Mouse (Mus musculus) induced T-regulatory cell, adult 2 months (primary cell): ENCODE data around the gene Map1s.
"Not testable (repeated sequence)": the region's sequence is repeated elsewhere in the genome, so short reads cannot be mapped to it uniquely, and the experiment has no call there.

Experiments
- DNase-seq: peaks from one replicate; pipeline ENCODE4 v3.0.0-alpha.2; 2012; ENCODE audit warnings: low read depth

The Map1s gene

DNA sequence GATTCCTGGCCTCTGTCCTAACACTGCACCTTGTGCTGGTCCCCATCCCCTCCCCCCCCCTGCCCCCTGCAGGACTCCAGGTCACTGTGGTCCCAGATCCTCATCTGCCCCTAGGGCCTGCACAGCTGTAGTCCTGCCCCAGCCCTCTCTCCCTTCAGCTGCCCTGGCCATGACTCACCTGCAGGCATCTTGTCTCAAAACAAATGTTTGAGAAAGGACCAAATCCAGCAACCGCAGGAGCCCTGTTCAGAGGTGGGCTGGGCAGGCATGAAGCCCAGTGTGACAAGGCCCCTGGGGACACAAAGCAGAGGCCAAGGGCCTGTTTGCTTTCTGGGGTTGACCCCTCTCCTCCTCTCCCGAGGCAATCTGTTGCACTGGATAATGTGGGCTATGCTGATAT lies 27.6 kb upstream of the Map1s start:
- no peak for DNase-seq

DNA sequence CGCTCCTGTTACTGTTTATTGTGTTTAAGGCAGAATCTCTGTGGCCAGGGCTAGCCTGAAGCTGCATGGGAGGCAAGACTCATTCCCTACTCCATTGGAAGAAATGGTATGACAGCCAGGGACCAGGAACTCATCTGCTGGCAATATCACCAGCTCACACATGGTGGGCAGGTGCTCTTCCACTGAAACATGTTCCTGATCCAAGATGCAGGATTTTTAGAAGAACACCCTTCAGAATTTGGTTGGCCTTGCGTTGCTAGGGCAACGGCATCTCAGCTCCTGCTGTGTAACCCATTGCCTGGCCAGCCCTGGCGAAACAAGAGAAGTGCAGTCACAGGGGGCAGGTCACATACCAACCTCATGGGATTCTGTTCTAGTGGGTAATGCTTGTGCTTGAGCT lies 26.2 kb upstream of the Map1s start:
- DNase-seq, result no peak

- DNase-seq, result no peak
Measured at GRCm38 (mm10) chr8:70880126-70880525, 25.6 kb upstream of the Map1s start.

GRCm38 (mm10) chr8:70880546-70880945 lies 25.2 kb upstream of the Map1s start:
- DNase-seq, result no peak

- DNase-seq, result no peak
Measured at GRCm38 (mm10) chr8:70884186-70884585, 21.5 kb upstream of the Map1s start.

- DNase-seq, result no peak
Measured at GRCm38 (mm10) chr8:70884683-70885082, 21.0 kb upstream of the Map1s start.

GRCm38 (mm10) chr8:70885612-70886011 lies 20.1 kb upstream of the Map1s start:
- peak; percentile 71 for DNase-seq

DNA sequence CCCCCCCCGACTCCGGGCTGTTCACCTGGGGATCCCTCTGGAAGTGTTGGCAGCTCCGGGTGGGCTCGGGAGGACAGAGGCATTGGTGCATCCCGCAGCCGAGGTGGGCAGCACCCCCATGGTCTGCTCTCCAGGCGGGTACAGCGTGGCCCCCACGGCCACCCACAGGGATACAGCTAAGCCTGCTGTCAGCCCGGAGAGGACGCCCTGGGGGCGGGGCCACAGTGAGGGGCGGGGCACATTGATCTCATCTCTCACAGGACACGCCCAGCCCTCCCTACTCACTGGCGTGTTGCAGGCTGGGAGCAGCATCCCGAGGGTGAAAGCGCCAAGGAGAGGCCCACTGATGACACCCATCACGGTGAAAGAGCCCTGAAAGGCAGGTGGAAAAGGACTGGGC lies 18.1 kb upstream of the Map1s start:
- peak; percentile 74 for DNase-seq

DNA sequence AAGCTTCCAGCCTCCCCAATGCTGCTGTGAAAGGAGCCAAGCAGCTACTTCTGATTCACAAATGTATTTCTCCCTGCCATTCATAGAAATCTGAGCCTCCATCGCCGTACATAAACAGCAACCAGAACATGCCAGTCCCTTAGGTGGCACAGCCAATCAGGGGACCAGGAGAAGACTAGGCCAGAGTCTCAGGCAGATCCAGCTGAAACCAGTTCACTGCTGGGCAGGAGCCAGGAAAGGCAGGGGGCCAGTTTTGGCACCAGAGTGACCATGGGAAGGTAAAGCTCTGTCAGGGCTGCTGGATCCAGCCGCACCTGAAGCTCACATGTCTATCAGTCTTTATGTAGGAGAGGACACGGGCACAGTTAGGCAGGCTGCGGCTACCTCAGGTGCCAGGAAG lies 15.1 kb upstream of the Map1s start:
- DNase-seq, result no peak

DNA sequence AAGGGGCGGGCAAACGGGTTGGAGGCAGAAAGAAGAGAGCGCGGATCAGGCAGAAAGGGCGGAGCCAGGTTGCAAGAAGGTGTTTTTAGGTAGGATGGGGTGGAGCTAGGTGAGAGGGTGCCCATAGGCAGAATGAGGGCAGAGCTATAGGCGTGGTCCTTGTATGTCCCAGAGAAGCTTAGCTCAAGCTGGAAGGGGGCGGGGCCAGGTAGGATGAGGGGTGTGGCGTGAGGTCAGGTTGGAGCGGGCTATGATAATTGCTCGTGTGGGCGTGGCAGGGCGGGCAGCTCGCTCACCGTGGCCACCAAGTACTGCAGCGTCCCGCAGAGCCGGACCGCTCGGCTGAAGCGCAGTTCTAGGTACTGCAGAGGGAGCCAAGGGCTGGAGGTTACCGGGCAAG lies 14.4 kb upstream of the Map1s start:
- peak; percentile 78 for DNase-seq

DNA sequence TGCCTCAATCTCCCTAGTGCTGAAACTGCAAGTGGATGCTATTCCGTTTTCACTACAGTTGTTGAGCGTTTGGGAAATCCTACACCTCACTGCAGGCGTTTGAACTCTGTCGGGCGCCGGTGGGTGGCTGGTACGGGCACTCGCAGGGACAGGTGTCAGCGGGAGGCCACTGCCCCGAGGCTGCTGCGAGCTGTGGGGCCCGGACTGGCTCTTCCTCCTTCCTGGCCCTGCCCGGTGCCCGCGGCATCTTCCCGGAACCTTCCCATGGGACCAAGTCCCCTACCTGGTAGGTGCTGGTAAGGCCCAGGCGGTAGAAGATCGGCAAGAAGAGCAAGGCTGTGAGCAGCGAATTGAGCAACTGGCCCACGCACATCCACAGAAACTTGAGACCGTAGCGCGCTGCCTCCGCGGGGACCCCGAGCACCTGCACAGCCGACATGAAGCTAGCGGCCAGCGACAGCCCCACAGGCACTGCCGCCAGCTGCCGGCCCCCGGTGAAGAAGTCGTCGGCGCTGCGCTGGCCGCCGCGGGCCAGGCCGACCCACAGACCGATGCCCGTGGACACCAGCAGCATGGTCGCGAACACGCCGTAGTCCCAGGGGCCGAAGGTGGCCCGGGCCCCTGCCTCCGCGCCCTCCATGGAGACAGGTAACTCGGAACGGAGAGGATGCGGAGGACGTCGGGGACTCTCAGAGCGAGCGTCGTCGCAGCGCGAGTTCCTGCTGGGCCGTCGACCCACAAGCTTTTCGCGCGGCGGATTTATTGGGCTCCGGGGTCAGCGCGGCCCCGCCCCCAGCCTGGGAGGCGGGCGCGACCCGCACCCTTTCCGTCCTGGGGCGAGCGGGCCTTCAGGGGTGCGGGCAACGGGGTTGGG lies 13.5 kb upstream of the Map1s start, which contains the start of gene Slc5a5:
Gene Slc5a5, minus strand, starts transcription at position 736 of the 874 bp plus-strand sequence.
- peak; percentile 52 for DNase-seq

DNA sequence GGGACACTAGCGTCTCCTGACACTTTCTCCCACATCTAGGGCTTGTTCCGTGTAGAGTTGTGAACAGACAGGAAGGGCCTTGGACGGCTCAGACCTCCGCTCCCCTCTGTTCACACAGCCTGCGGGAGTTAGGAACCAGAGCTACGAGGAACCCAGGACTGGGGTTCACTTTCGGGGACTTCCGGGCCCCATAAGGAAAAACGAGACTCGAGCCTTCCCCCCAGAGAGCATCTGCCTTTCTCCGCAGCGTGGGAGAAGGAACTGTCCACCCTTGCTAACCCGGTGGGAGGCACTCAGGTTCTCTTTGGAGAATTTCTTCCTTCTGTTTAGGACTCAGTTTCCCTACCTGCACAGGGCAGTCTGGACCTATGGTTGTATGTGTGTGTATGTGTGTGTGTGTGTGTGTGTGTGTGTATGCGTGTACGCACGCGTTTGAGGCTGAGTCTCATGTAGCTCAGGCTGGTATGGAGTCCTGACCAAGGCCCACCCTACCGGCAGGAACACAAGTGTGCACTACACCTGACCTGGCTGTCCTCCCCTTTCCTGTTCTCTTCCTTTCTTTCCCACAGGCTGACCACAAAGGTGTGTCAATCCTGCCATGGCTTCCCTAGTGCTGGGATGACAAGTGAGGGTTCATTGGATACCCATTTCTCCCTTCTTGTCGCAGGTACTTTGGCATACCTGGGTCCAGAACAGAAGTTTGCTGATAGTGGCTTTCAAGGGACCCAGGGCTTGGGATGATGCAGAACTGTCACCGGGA lies 12.7 kb upstream of the Map1s start:
- no peak for DNase-seq

- DNase-seq, result peak; percentile 89
Measured at GRCm38 (mm10) chr8:70893656-70894384, 11.9 kb upstream of the Map1s start.

GRCm38 (mm10) chr8:70894385-70894720 lies 11.4 kb upstream of the Map1s start:
- DNase-seq, result no peak

DNA sequence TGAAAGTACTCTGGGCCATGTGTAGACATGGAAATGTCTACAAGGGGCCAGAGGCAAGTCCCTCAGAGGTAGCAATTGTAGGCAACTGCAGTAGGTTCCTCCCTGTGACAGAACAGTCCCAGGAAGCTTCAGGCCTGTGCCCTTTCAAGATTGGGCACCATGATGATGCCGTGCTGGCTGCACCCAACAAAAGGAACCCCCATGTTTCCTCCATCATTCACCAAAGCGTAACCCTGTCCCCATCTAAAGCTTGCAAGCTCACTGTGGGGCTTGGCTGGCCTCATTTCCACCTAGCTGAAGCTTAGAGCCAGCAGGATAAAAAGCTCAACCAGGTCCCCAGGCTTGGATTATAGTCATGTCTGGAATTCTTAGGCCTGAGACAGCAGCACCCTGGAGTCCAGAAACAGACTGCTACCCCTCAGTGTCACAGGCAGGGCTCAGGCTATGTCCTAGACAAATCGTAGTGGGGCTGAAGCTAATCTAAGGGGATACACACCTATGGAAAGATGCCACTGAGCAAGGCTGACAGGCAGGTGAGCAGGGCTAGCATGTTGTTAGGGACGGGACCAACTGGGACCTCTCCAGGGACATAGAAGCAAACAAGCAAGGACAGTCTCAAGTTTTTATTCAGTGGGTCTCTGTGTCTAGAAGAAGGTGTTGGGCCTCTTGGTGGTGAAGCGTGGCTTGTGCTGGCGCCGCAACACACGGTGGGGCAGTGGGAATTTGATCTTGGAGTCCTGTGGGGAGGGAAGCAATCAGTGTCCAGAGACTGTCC lies 10.8 kb upstream of the Map1s start:
- DNase-seq, result no peak

- not testable (repeated sequence) for DNase-seq
Measured at GRCm38 (mm10) chr8:70895571-70896259, 10.0 kb upstream of the Map1s start.

GRCm38 (mm10) chr8:70896316-70897020 lies 9.3 kb upstream of the Map1s start:
- peak; percentile 40 for DNase-seq

DNA sequence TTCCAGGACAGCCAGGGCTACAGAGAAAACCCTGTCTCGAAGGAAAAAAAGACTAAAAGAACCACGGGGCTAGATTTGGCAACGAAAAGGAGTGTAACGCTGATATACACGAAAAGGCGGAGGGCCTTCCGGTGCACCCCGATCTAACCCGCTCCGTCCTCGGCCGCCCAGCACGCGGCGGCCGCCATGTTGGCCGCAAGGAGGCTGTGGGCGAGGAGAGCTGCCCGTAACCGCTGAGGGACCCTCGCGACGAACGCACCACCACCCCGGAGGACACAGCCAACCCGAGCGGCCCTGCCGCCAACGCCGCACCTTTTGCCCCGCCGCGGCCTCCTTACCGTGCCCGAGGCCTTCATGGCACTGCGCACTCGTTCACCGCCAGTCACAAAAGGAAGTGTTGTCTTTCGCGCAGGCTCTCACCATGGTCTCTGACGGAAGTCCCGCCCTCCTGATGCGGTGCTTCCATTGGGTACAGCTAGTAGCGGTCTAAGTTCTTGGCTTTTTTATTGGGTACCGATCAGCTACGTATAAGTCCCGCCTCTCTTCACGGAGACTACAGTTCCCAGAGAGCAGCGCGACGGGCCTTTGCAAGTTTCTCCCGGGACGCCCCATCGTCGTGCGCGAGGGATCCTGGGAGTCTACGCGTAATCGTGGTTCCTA lies 8.6 kb upstream of the Map1s start, which contains the start of gene Rpl18a:
Gene Rpl18a, minus strand, starts transcription at position 392 of the 660 bp plus-strand sequence.
- DNase-seq, result peak; percentile 99

DNA sequence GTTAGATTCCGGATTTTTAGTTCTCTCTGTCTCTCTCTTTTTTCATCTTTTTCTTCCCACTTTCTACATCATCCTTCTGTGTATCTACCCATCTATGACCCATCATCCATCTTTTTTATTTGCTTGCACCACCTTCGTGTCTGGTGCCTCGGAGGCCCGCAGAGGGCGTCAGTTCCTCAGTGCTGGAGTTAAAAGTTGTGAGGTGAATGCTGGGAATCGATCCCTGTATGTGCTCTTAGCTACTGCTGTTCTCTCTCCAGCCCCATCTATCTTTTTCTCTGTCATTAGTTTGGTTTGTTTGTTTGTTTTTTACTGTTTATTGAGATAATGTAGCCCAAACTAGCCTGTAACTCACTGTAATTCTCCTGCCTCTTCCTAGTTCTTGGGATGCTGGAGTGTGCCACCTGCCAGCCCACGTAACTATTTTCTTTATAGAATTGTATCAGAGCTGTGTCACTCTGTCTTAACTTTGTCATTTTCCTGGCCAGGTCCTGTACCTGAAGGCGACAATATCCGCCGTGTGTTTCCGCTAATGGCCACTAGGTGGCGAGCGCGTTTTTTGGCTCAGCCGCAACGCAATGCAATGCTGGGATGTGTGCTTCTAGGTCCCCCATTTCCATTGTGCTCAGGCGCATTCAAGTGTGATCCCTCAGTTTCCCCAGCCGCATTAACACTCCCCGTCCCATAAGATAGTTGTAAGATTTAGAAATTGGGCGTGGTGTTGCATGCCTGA lies 7.9 kb upstream of the Map1s start:
- DNase-seq, result peak; percentile 92
